Mouse (Mus musculus) left cerebral cortex, adult 2 months (tissue): ENCODE measurements at regions not wholly inside any gene's neighbourhood (a gene's known extent, or its start where the extent isn't known, plus 50 kb on each side); places are given as distances from the start of the nearest gene placed in this dataset.
A peak's percentile ranks its signal among the peaks of the same experiment; 100 is the strongest.
"Not testable (repeated sequence)": the region's sequence is repeated elsewhere in the genome, so short reads cannot be mapped to it uniquely, and the experiment has no call there.

ENCODE experiments used
- DNase-seq, 2 experiments: peaks; one replicate each; pipeline ENCODE4 v3.0.0; 2021 to 2022; ENCODE audit warnings: low spot score in 2 of 2, mixed read lengths in 1 of 2; ENCODE audit errors: extremely low spot score in 1 of 2
- H3K27ac ChIP-seq: fragments of 200-600 bp; 2 replicates; pipeline ENCODE4 v1.8.1; 2022
- H3K4me3 ChIP-seq: fragments of 200-600 bp; 2 replicates; pipeline ENCODE4 v1.8.1; 2022
- CTCF ChIP-seq: fragments of 200-600 bp; IDR thresholded peaks from 2 replicates; pipeline ENCODE4 v1.8.1; 2022; ENCODE audit warnings: antibody characterized with exemption, mild to moderate bottlenecking, moderate library complexity
- intact Hi-C: fragments of 180-260 bp; cut with DNase I; formaldehyde crosslinking; loops from one replicate; pipeline ENCODE4 v1.15.1; 2025

GRCm38 (mm10) chr3:22551516-22551915 lies 475.1 kb downstream of the Tbl1xr1 start:
- no peak overlapping the region for H3K4me3 ChIP-seq
- DNase-seq = peak; percentile 38 to 61
- no peak for TF ChIP-seq CTCF
- intact Hi-C loops = no loop called here
- H3K27ac ChIP-seq = no peak overlapping the region

GRCm38 (mm10) chr3:22559556-22559955 lies 483.1 kb downstream of the Tbl1xr1 start:
- no peak overlapping the region for H3K27ac ChIP-seq
- TF ChIP-seq CTCF = no peak
- intact Hi-C loops = no loop called here
- DNase-seq = no peak
- no peak overlapping the region for H3K4me3 ChIP-seq

GRCm38 (mm10) chr3:22560476-22561170 lies 484.2 kb downstream of the Tbl1xr1 start:
- H3K4me3 ChIP-seq, H3K27ac ChIP-seq, DNase-seq, intact Hi-C loops: not testable (repeated sequence)
